Mouse (Mus musculus) lung, postnatal 0 days (tissue): ENCODE data around the gene Prss42.

ENCODE experiments used
- CTCF ChIP-seq: IDR thresholded peaks from 2 replicates; pipeline ENCODE4 v1.5.1; 2016; ENCODE audit warnings: antibody characterized with exemption, mild to moderate bottlenecking
- EP300 ChIP-seq: IDR thresholded peaks from 2 replicates; pipeline ENCODE4 v1.6.1; 2016; ENCODE audit warnings: antibody characterized with exemption, mild to moderate bottlenecking, control low read depth

DNA sequence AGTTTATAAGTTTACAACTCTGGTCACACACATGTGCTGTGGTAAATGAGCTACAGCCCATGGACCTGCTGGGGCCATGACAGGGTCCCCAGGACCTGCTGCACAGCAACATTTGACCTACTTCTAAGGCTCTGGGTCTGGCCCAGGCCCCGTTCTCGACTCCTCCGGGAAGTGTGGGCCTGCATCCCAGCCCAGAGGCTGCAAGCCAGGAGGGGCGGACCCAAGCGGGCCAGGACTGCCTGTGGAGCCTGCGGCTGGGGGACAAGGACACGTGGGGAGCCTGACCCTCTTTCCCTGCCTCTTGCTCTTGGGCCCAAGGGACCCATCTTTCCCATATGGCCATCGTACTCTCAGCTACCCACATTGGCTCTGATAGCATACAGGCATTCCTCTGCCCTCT is 39.4 kb upstream of the Prss42 start:
- no peak for TF ChIP-seq CTCF
- TF ChIP-seq EP300, result no peak
